Mouse (Mus musculus) kidney, adult 11 months (tissue): ENCODE measurements around the gene Ddx49.

Experiments used
- DNase-seq: peaks from one replicate; pipeline ENCODE4 v3.0.0; 2022

Gene Ddx49

GRCm38 (mm10) chr8:70316511-70317504 lies 14.5 kb upstream of the Ddx49 start:
- DNase-seq, result no peak

DNA sequence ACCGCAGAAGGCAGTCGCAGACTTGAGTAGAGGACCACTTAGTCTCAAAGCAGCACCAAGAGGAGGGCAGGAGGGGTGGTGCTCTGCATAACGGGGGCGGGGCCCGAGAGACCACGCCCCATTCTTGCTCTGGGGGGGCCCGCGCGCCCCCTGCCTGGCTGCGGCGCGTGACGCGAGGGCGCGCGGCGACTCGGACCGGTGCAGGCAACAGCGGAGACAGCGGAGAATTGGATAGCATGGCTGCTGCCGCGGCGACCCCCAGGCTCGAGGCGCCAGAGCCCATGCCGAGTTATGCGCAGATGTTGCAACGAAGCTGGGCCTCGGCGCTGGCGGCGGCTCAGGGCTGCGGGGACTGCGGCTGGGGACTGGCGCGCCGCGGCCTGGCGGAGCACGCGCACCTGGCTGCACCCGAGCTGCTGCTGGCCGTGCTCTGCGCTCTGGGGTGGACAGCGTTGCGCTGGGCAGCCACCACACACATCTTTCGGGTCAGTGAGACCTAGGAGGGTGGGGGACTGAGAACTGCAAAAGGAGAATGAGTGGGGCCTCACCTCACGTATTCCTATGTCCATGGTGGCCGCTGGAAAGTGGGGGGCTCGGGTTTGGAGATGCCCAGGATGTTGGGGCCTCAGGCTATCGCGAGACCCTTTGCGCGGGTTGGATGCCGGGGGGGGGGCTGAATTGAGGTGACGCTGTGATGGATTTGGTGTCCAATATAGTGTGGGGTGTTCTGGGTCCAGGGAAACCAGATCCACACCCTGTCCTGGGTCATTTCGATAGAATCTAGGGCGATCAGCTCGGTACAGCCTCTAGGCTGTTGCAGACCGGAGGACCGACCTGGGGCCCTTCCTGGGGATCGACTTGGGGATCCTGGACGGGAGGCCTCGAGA lies 13.6 kb upstream of the Ddx49 start, which contains the start of gene Cers1:
Cers1 (plus strand) TSS at position 152 of the 887 bp plus-strand sequence.
- DNase-seq, result no peak

- DNase-seq, result no peak
Observed at GRCm38 (mm10) chr8:70313399-70313798, 11.1 kb upstream of the Ddx49 start.

- no peak for DNase-seq
Observed at GRCm38 (mm10) chr8:70309311-70309710, 7.0 kb upstream of the Ddx49 start.

- DNase-seq, result no peak
Observed at GRCm38 (mm10) chr8:70302901-70303300, 612 bp upstream of the Ddx49 start.

- DNase-seq, result no peak
Observed at GRCm38 (mm10) chr8:70300881-70301280, 1.4 kb downstream of the Ddx49 start.

- DNase-seq, result no peak
Observed at GRCm38 (mm10) chr8:70293988-70294405, 8.3 kb downstream of the Ddx49 start.

DNA sequence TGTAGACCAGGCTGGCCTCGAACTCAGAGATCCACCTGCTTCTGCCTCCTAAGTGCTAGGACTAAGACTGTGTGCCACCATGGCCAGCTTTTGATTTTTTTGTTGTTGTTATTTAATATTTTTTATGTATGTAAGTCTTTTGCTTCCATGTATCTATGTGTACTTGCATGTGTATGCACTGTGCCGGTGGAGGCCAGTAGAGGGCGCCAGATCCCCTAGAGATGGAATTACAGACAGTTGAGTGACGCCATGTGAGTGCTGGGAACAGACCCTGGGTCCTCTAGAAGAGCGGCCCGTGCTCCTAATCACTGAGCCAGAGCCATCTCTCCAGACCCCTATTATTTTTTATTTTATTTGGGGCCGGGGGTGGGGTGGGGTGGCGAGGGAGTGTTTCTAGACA lies 15.6 kb downstream of the Ddx49 start:
- no peak for DNase-seq

- DNase-seq, result no peak
Observed at GRCm38 (mm10) chr8:70285304-70285703, 17.0 kb downstream of the Ddx49 start.

DNA sequence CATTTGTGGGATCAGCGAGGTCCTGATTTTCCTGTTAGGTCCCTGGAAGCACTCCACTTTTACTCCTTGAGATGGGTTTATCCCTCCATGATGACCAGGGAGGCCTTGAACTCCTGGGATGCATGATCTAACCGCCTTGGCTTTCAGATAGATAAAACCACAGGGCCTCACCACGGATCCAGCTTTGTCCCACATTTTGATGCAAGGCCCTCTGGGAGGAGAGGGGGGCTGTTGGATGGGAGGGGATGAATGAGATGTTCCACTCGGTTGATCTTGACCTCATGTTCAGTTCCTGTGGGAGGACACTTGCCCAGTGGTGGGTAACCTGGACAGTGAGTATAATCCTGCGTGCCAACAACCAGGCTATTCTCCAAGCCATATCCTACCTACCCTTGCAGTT lies 17.9 kb downstream of the Ddx49 start:
- DNase-seq, result no peak

- DNase-seq, result peak; percentile 36
Observed at GRCm38 (mm10) chr8:70283136-70284077, 18.9 kb downstream of the Ddx49 start.

DNA sequence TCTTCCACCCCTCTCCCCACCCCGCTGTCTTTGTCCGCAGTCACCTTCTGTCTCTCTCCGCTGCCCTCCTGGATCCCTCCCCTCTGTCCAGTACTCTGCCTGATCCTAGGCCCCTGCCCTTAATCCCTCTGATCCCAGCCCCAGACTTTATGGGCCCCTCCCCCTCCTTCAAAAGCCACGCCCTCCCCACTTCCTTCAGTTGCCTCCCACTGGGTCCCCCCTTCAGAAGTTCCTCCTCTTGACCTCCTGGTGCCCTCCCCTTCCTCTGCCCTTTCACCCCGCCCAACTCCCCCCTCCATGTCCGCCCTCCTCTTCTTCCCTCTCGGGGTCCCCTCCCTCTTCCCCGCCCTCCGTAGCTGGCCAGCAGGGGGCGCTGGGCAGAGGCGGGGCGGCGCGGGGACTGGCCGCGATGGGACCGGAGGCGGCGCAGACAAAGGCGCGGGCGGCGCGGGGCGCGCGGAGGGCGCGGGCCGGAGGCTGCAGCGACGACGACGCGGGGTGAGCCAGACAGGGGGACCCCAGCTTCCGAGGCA lies 19.6 kb downstream of the Ddx49 start, which contains the start of gene Homer3:
Homer3 (plus strand) TSS at position 225 of the 533 bp plus-strand sequence.
- DNase-seq, result peak; percentile 90

- DNase-seq, result no peak
Observed at GRCm38 (mm10) chr8:70281001-70281400, 21.3 kb downstream of the Ddx49 start.

GRCm38 (mm10) chr8:70279266-70279665 lies 23.0 kb downstream of the Ddx49 start:
- DNase-seq, result no peak

- DNase-seq, result no peak
Observed at GRCm38 (mm10) chr8:70278175-70278574, 24.1 kb downstream of the Ddx49 start.

GRCm38 (mm10) chr8:70276476-70276875 lies 25.8 kb downstream of the Ddx49 start:
- DNase-seq, result peak; percentile 45

DNA sequence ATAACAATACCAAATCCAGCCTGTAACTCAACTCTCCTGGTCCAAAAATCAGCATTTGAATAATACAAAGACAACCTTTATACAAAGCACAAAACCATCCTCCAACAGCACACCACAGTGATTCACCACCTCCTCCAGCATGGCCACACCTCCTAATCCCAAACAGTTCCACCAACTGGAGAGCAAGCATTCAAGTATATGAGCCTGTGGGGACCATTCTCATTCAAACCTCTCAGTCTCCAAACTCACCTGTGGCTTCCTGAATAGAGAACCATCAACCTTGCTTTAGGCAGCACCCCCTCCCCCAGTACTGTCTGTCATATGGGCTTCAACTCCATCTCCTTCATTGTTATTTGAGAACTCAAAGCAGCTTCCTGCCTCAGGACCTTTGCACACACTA lies 27.9 kb downstream of the Ddx49 start:
- no peak for DNase-seq

DNA sequence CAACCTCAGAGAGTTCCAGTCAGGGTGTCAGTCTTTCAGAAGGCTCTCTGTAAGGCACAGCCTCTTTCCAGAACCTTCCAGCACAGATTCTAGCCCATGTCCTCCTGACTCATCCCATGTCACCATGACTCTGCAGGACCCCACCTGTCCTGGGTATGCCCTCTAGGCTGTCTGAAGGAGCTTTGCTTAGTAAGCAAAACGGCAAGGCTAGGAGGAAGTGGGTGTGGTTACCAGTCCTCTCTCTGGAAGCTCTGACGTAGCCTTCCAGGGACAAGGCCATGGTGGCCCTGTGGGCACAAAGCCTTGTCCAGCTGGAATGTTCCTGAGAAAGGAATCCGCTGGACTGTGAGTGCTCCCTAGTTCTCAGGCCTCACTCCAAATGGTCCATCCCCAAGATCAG lies 29.3 kb downstream of the Ddx49 start:
- DNase-seq, result peak; percentile 23

DNA sequence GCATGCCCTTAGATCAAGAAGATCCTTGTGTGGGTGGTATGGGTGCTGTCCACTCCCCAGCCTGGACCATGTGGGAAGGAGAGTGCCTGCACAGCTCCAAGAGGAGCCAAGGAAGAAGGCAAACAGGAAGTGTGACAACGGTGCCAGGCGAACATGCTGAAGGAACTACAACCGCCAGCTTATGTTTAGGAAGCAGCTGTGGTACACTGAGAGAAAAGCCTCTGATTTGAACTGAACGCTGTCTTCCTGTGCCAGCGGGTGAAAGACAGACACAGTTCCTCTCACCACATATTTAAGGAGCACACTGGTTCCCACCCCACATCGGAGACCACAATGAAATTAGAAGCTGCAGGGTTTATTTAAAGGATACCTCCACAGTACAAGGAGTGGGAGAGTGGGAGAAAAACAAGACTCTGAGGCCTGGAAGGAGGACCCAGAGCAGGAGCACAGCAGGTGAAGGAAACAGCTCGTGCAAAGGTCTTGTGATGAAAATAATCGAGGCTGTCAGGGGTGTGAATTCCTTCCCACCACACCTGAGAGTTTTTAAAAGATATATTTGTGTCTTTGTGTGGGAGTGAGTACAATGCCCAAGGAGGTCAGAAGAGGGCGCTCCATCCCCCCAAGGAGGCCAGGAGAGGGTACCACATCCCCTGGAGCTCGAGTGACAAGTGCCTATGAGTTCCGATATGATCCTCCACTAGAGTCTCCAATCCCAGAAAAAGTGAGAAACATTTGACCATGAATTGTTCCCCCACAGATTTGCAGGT lies 33.3 kb downstream of the Ddx49 start:
- no peak for DNase-seq

DNA sequence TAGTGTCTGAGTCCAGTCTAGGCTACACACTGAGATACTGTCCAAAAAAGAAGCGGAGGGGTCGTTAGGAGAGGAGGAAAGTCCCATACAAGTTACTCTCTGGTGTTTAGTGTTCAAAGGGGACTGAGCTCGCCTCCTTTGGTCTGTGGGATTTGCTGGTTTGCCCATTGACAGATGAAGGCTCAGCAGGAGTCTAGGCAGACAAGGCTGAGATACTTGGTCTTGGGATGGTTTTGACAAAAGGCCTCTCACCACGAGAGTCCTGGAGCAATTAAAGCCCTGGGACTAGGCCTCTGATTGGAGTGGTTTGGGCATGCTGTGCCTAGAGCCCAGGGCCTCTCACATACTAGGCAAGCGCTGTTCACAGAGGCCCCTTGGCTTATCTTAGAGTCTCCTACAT lies 34.0 kb downstream of the Ddx49 start:
- no peak for DNase-seq

DNA sequence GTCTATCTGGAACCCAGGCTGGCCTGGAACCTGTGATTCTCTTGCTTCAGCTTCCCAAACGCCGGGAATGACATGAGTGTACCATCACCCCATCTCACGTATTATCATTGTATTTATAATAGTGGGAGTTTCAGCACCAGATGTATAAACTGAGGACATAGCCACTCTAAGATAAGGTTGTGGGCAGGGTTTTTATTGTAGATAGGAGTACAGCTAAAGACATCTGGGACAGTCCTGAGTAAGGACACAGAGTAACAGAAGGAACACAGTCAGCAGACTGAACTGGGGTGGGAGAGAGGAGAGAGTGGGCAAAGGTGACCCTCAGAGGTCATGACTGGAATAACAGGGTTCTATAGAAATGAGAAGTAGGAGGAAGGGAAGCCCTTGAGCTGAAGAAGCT lies 34.6 kb downstream of the Ddx49 start:
- DNase-seq, result no peak
